Mouse (Mus musculus) heart, adult 2 months (tissue): ENCODE results near the gene Gys2.

ENCODE experiments used
- CTCF ChIP-seq: fragments of 200-600 bp; IDR thresholded peaks from 2 replicates; pipeline ENCODE4 v1.8.1; 2022; ENCODE audit warnings: antibody characterized with exemption, mild to moderate bottlenecking, moderate library complexity
- POLR2A ChIP-seq: fragments of 200-500 bp; IDR thresholded peaks from 2 replicates; pipeline ENCODE4 v1.6.1; 2011; ENCODE audit warnings: mild to moderate bottlenecking, low read depth, low read length, control low read depth; ENCODE audit not compliant: insufficient read depth

DNA sequence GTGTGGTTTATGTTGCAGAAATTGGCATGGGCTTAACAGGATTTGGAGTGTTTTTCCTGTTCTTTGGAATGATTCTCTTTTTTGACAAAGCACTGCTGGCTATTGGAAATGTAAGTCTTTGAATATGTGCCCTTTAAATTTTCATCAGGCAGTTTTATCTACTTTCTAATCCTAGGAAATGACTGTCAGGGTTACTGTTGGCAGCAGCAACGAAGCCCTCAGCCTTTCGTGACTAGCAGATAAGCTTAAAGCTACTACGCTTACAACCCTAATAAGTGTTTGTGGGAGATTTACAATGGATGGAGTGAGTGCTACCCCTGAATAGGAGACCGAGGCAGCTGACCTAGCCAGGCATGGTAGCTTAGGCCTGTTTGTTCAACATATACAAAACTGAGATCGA lies 80.6 kb downstream of the Gys2 start:
- TF ChIP-seq CTCF (no peak), POLR2A (no peak)
